In genomic region chr4:43490801-43491200, GRCm38 (mm10) we compare ENCODE assay signal across 22 mouse cellular contexts. TPM values are rescaled to one million over a fixed set of nuclear protein-coding genes. Genes with fewer than 3 reads are reported as not detected.
DNase-seq lines count a peak whose midpoint lies in the region; ATAC-seq lines count a peak whose summit lies in the region.
"Had no signal": no experiment of that assay in that cellular context is flagged by ENCODE, and none has a peak within 500 bp of the region (broad histone marks: within the 10 kb centered on the region; RNA-seq: fewer than 3 reads in every experiment).

No protein-coding gene starts in this region.

- peak; percentile 47 for DNase-seq in cerebellum, adult 11-12 months
- no peak for DNase-seq in cerebellum, adult 18-20 months
- DNase-seq in lung, postnatal 36 days = peak; percentile 87
- no peak for DNase-seq in frontal cortex, postnatal 25 days (ENCODE audit: low spot score in 2 of 2)
- DNase-seq in left cerebral cortex, postnatal 10 days (ENCODE audit: extremely low spot score in 1 of 2, low spot score in 2 of 2) = no peak
- DNase-seq in spleen, postnatal 4 days (ENCODE audit: low spot score in 2 of 2) = no peak
- DNase-seq: adrenal gland, postnatal 36 days; retina, postnatal 1 day; thymus, postnatal 36 days had no signal

- no peaks in the 10 kb centered on the region for H3K27me3 ChIP-seq in liver, embryonic 15.5 days
- H3K27me3 ChIP-seq: embryonic facial prominence, embryonic 13.5 days; megakaryocyte, embryonic 14.5 days had no signal

- intact Hi-C loops in left cerebral cortex, postnatal 10 days (cut with DNase I) = loop anchor here (5.0 kb wide), 2 partner anchors 36 to 66 kb away; no protein-coding TSS in a partner anchor

- no peak overlapping the region for H3K9ac ChIP-seq in liver, embryonic 15.5 days
- H3K9ac ChIP-seq: embryonic facial prominence, embryonic 13.5 days had no signal

- 46% methylated on average over 5 of the region's 5 CpGs for WGBS in liver, embryonic 15.5 days (ENCODE audit: insufficient replicate concordance)

- peaks cover 7% of the 10 kb centered on the region for H3K36me3 ChIP-seq in liver, embryonic 15.5 days (replicated peaks)

- peaks cover 46% of the 10 kb centered on the region for H3K4me1 ChIP-seq in liver, embryonic 15.5 days (replicated peaks)

- H3K9me3 ChIP-seq in liver, embryonic 15.5 days (replicated peaks) = no peaks in the 10 kb centered on the region
- H3K9me3 ChIP-seq: embryonic facial prominence, embryonic 13.5 days had no signal

- 0 out of 2 replicates have a peak overlapping the region, but pooled peaks have one; percentile 29 for H3K4me2 ChIP-seq in liver, embryonic 15.5 days
- H3K4me2 ChIP-seq: embryonic facial prominence, embryonic 13.5 days had no signal

- H3K27ac ChIP-seq in liver, embryonic 15.5 days (replicated peaks) = peak overlapping the region; percentile 29; the same call in 1 of the 2 replicates
- H3K27ac ChIP-seq: embryonic facial prominence, embryonic 13.5 days had no signal

- ATAC-seq in erythroid progenitor cell, adult 5-6 weeks (replicated peaks; ENCODE audit: low FRiP score, poor library complexity, severe bottlenecking) = peak; percentile 22
- no peak for ATAC-seq in liver, embryonic 15.5 days (ENCODE audit: insufficient read depth)

- H3K4me3 ChIP-seq in liver, embryonic 15.5 days (replicated peaks) = no peak overlapping the region
- H3K4me3 ChIP-seq: embryonic facial prominence, embryonic 13.5 days; megakaryocyte, embryonic 14.5 days had no signal

RNA-seq across cellular contexts. Expression of gene Ccdc107, which starts 1.9 kb away (rescaled TPM):
- total RNA-seq in erythroid progenitor cell, adult 5-6 weeks (2015; ENCODE audit: low replicate concordance) = 26.0 and 46.9 TPM in 2 replicates
- total RNA-seq in erythroid progenitor cell, adult 5-6 weeks (2017; ENCODE audit: low replicate concordance) = 38.5 and 41.1 TPM in 2 replicates
- polyA plus RNA-seq in liver, embryonic 15.5 days (2015; fragmentation: Nextera tagmentation; extraction: Ambion mirVana) = 33.5 and 34.2 TPM in 2 replicates
- total RNA-seq in left cerebral cortex, postnatal 10 days (2021) = 10 to 100 TPM; 31.1 to 32.5 TPM

RNA-seq across cellular contexts. Expression of gene Sit1, which starts 7.3 kb away (rescaled TPM):
- not detected in 2 replicates for total RNA-seq in erythroid progenitor cell, adult 5-6 weeks (2015; ENCODE audit: low replicate concordance)
- total RNA-seq in erythroid progenitor cell, adult 5-6 weeks (2017; ENCODE audit: low replicate concordance) = 3.2 TPM in 1 of 2 replicates, not detected in the other
- 0.07 and 0.18 TPM in 2 replicates for polyA plus RNA-seq in liver, embryonic 15.5 days (2015; fragmentation: Nextera tagmentation; extraction: Ambion mirVana)
- not detected for total RNA-seq in left cerebral cortex, postnatal 10 days (2021)
- total RNA-seq: adrenal gland, postnatal 36 days; granulocyte monocyte progenitor cell, adult 5-6 weeks; heart, postnatal 25 days had no signal
- polyA plus RNA-seq: cortical plate, adult 2 months; embryonic facial prominence, embryonic 13.5 days; forebrain, embryonic 11.5 days; kidney, embryonic 14.5 days; limb, embryonic 14.5 days; neural tube, embryonic 14.5 days; stomach, embryonic 14.5 days had no signal

RNA-seq across cellular contexts. Expression of gene Arhgef39, which starts 8.7 kb away (rescaled TPM):
- total RNA-seq in erythroid progenitor cell, adult 5-6 weeks (2015; ENCODE audit: low replicate concordance) = 233 and 242 TPM in 2 replicates
- total RNA-seq in erythroid progenitor cell, adult 5-6 weeks (2017; ENCODE audit: low replicate concordance) = 202 and 213 TPM in 2 replicates
- polyA plus RNA-seq in liver, embryonic 15.5 days (2015; fragmentation: Nextera tagmentation; extraction: Ambion mirVana) = 34.5 and 38.2 TPM in 2 replicates
- 1 to 10 TPM; 1.1 to 1.4 TPM for total RNA-seq in left cerebral cortex, postnatal 10 days (2021)

RNA-seq across cellular contexts. Expression of gene Car9, which starts 16.0 kb away (rescaled TPM):
- 1.7 TPM in 1 of 2 replicates, not detected in the other for total RNA-seq in erythroid progenitor cell, adult 5-6 weeks (2015; ENCODE audit: low replicate concordance)
- total RNA-seq in erythroid progenitor cell, adult 5-6 weeks (2017; ENCODE audit: low replicate concordance) = not detected in 2 replicates
- 1.3 and 1.9 TPM in 2 replicates for polyA plus RNA-seq in liver, embryonic 15.5 days (2015; fragmentation: Nextera tagmentation; extraction: Ambion mirVana)
- under 1 TPM in 1 of 2 experiments, not detected in 1; 0.45 TPM for total RNA-seq in left cerebral cortex, postnatal 10 days (2021)
- total RNA-seq: CH12.LX had no signal
- polyA plus RNA-seq: neural tube, embryonic 14.5 days had no signal

RNA-seq across cellular contexts. Expression of gene Tpm2, which starts 32.8 kb away (rescaled TPM):
- total RNA-seq in erythroid progenitor cell, adult 5-6 weeks (2015; ENCODE audit: low replicate concordance) = not detected in 2 replicates
- not detected in 2 replicates for total RNA-seq in erythroid progenitor cell, adult 5-6 weeks (2017; ENCODE audit: low replicate concordance)
- 34.1 and 47.4 TPM in 2 replicates for polyA plus RNA-seq in liver, embryonic 15.5 days (2015; fragmentation: Nextera tagmentation; extraction: Ambion mirVana)
- 1 to 10 TPM; 7.2 to 7.9 TPM for total RNA-seq in left cerebral cortex, postnatal 10 days (2021)

Comparison
In these comparisons a context has a peak if more than half of its experiments do, and no peak if none do; other contexts are left out.
1. DNase-seq: peak in cerebellum, adult 11-12 months (single experiment) and lung, postnatal 36 days (single experiment); none in cerebellum, adult 18-20 months (0 of 2), frontal cortex, postnatal 25 days (0 of 2), left cerebral cortex, postnatal 10 days (0 of 2) and spleen, postnatal 4 days (0 of 2).
2. RNA of gene Arhgef39, which starts 8.7 kb away (total RNA-seq): 202 to 242 TPM in erythroid progenitor cell, adult 5-6 weeks; 1.1 to 1.4 TPM in left cerebral cortex, postnatal 10 days; every median in the first group is over 10 times any median in the second.